Mouse (Mus musculus) fibroblast of lung, adult 2 months (primary cell): ENCODE results near the gene Ggt7.
"Not testable (repeated sequence)": the region's sequence is repeated elsewhere in the genome, so short reads cannot be mapped to it uniquely, and the experiment has no call there.

Experiments used
- DNase-seq: peaks from one replicate; pipeline ENCODE4 v3.0.0-alpha.2; 2011; ENCODE audit warnings: low read depth

Gene Ggt7

GRCm38 (mm10) chr2:155517455-155518423 is at the start of gene Ggt7, which contains the start of gene Acss2:
TSS of gene Ggt7 (minus strand) at chr2:155518237.
TSS of gene Acss2 (plus strand) at chr2:155517948.
- peak; percentile 93 for DNase-seq

GRCm38 (mm10) chr2:155567751-155568150 is 49.7 kb upstream of the Ggt7 start:
- no peak for DNase-seq

GRCm38 (mm10) chr2:155562934-155563333 is 44.9 kb upstream of the Ggt7 start:
- DNase-seq: no peak

GRCm38 (mm10) chr2:155562209-155562608 is 44.2 kb upstream of the Ggt7 start:
- no peak for DNase-seq

GRCm38 (mm10) chr2:155554426-155554985 is 36.5 kb upstream of the Ggt7 start:
- DNase-seq: no peak

GRCm38 (mm10) chr2:155552949-155553354 is 34.9 kb upstream of the Ggt7 start:
- no peak for DNase-seq

- DNase-seq: no peak
Measured at GRCm38 (mm10) chr2:155552336-155552735, 34.3 kb upstream of the Ggt7 start.

- no peak for DNase-seq
Measured at GRCm38 (mm10) chr2:155546955-155547354, 28.9 kb upstream of the Ggt7 start.

GRCm38 (mm10) chr2:155540822-155541458 is 22.9 kb upstream of the Ggt7 start:
- DNase-seq: no peak

- no peak for DNase-seq
Measured at GRCm38 (mm10) chr2:155539696-155540095, 21.7 kb upstream of the Ggt7 start.

GRCm38 (mm10) chr2:155538463-155539057 is 20.5 kb upstream of the Ggt7 start:
- DNase-seq: not testable (repeated sequence)

GRCm38 (mm10) chr2:155537761-155538462 is 19.9 kb upstream of the Ggt7 start:
- no peak for DNase-seq

- DNase-seq: no peak
Measured at GRCm38 (mm10) chr2:155536292-155536691, 18.3 kb upstream of the Ggt7 start.

GRCm38 (mm10) chr2:155527367-155527766 is 9.3 kb upstream of the Ggt7 start:
- DNase-seq: no peak

- no peak for DNase-seq
Measured at GRCm38 (mm10) chr2:155524378-155524777, 6.3 kb upstream of the Ggt7 start.

GRCm38 (mm10) chr2:155523706-155524105 is 5.7 kb upstream of the Ggt7 start:
- DNase-seq: no peak

- no peak for DNase-seq
Measured at GRCm38 (mm10) chr2:155518531-155519270, 664 bp upstream of the Ggt7 start.

- no peak for DNase-seq
Measured at GRCm38 (mm10) chr2:155515941-155516340, 2.1 kb downstream of the Ggt7 start.

GRCm38 (mm10) chr2:155514666-155515065 is 3.4 kb downstream of the Ggt7 start:
- no peak for DNase-seq

- no peak for DNase-seq
Measured at GRCm38 (mm10) chr2:155513543-155513942, 4.5 kb downstream of the Ggt7 start.

- DNase-seq: peak; percentile 61
Measured at GRCm38 (mm10) chr2:155512479-155512878, 5.6 kb downstream of the Ggt7 start.
